Mouse (Mus musculus) olfactory bulb, adult 2 months (tissue): ENCODE results near the gene Ppil3.

ENCODE experiments used
- CTCF ChIP-seq: fragments of 200-500 bp; IDR thresholded peaks from 2 replicates; pipeline ENCODE4 v1.5.1; 2012; ENCODE audit warnings: low read depth, mild to moderate bottlenecking, low read length, moderate library complexity; ENCODE audit not compliant: insufficient read depth
- POLR2A ChIP-seq: fragments of 200-500 bp; IDR thresholded peaks from 2 replicates; pipeline ENCODE4 v1.6.1; 2012; ENCODE audit warnings: mild to moderate bottlenecking, low read depth, low read length, moderate library complexity; ENCODE audit not compliant: insufficient read depth

GRCm38 (mm10) chr1:58416048-58416447 is 29.2 kb downstream of the Ppil3 start:
- TF ChIP-seq CTCF (no peak), POLR2A (no peak)
